Mouse (Mus musculus): ENCODE data around the gene Mgat5. TPM values are rescaled to one million over a fixed set of nuclear protein-coding genes. Genes with fewer than 3 reads are reported as not detected.

The Mgat5 gene
- total RNA-seq (2015; ENCODE audit: low replicate concordance) (10.8 and 11.7 TPM in 2 replicates), total RNA-seq (2017; ENCODE audit: low replicate concordance) (6.8 and 9.4 TPM in 2 replicates)

- peak; percentile 80 for ATAC-seq (replicated peaks; ENCODE audit: low FRiP score, poor library complexity, severe bottlenecking)
Observed at GRCm38 (mm10) chr1:127204817-127205485, at the start of gene Mgat5. TSS of gene Mgat5 (plus strand) at chr1:127205015.

GRCm38 (mm10) chr1:127160118-127160760 is 44.6 kb upstream of the Mgat5 start:
- no peak for ATAC-seq (replicated peaks; ENCODE audit: low FRiP score, poor library complexity, severe bottlenecking)

GRCm38 (mm10) chr1:127164589-127165160 is 40.1 kb upstream of the Mgat5 start:
- no peak for ATAC-seq (replicated peaks; ENCODE audit: low FRiP score, poor library complexity, severe bottlenecking)

GRCm38 (mm10) chr1:127166521-127166920 is 38.3 kb upstream of the Mgat5 start:
- ATAC-seq (replicated peaks; ENCODE audit: low FRiP score, poor library complexity, severe bottlenecking): no peak

GRCm38 (mm10) chr1:127167586-127167985 is 37.2 kb upstream of the Mgat5 start:
- ATAC-seq (replicated peaks; ENCODE audit: low FRiP score, poor library complexity, severe bottlenecking): no peak

- no peak for ATAC-seq (replicated peaks; ENCODE audit: low FRiP score, poor library complexity, severe bottlenecking)
Observed at GRCm38 (mm10) chr1:127168205-127168604, 36.6 kb upstream of the Mgat5 start.

- ATAC-seq (replicated peaks; ENCODE audit: low FRiP score, poor library complexity, severe bottlenecking): no peak
Observed at GRCm38 (mm10) chr1:127169516-127169915, 35.3 kb upstream of the Mgat5 start.

- ATAC-seq (replicated peaks; ENCODE audit: low FRiP score, poor library complexity, severe bottlenecking): no peak
Observed at GRCm38 (mm10) chr1:127171361-127171760, 33.5 kb upstream of the Mgat5 start.

GRCm38 (mm10) chr1:127173448-127173847 is 31.4 kb upstream of the Mgat5 start:
- ATAC-seq (replicated peaks; ENCODE audit: low FRiP score, poor library complexity, severe bottlenecking): no peak

GRCm38 (mm10) chr1:127192396-127192795 is 12.4 kb upstream of the Mgat5 start:
- peak; percentile 78 for ATAC-seq (replicated peaks; ENCODE audit: low FRiP score, poor library complexity, severe bottlenecking)

- ATAC-seq (replicated peaks; ENCODE audit: low FRiP score, poor library complexity, severe bottlenecking): no peak
Observed at GRCm38 (mm10) chr1:127199186-127199585, 5.6 kb upstream of the Mgat5 start.

- no peak for ATAC-seq (replicated peaks; ENCODE audit: low FRiP score, poor library complexity, severe bottlenecking)
Observed at GRCm38 (mm10) chr1:127202360-127202759, 2.5 kb upstream of the Mgat5 start.

GRCm38 (mm10) chr1:127203231-127203764 is 1.5 kb upstream of the Mgat5 start:
- no peak for ATAC-seq (replicated peaks; ENCODE audit: low FRiP score, poor library complexity, severe bottlenecking)

- ATAC-seq (replicated peaks; ENCODE audit: low FRiP score, poor library complexity, severe bottlenecking): no peak
Observed at GRCm38 (mm10) chr1:127205501-127206019, 745 bp downstream of the Mgat5 start.

GRCm38 (mm10) chr1:127206020-127206641 is 1.3 kb downstream of the Mgat5 start:
- 0 out of 2 replicates have a peak, but pooled peaks have one; percentile 28 for ATAC-seq (replicated peaks; ENCODE audit: low FRiP score, poor library complexity, severe bottlenecking)

- ATAC-seq (replicated peaks; ENCODE audit: low FRiP score, poor library complexity, severe bottlenecking): no peak
Observed at GRCm38 (mm10) chr1:127206881-127207555, 2.2 kb downstream of the Mgat5 start.

GRCm38 (mm10) chr1:127208167-127208566 is 3.4 kb downstream of the Mgat5 start:
- no peak for ATAC-seq (replicated peaks; ENCODE audit: low FRiP score, poor library complexity, severe bottlenecking)

GRCm38 (mm10) chr1:127212812-127213211 is 8.0 kb downstream of the Mgat5 start:
- no peak for ATAC-seq (replicated peaks; ENCODE audit: low FRiP score, poor library complexity, severe bottlenecking)

GRCm38 (mm10) chr1:127213434-127213833 is 8.6 kb downstream of the Mgat5 start:
- ATAC-seq (replicated peaks; ENCODE audit: low FRiP score, poor library complexity, severe bottlenecking): no peak

All from erythroblast, adult 5-6 weeks (primary cell).